Mouse (Mus musculus): ENCODE data around the gene Ccr1. TPM values are rescaled to one million over a fixed set of nuclear protein-coding genes. Genes with fewer than 3 reads are reported as not detected.

Ccr1 gene
- total RNA-seq, 2 experiments from 2014 or later: 0.13 TPM; not detected in 1

GRCm38 (mm10) chr9:123941316-123941715, 27.2 kb downstream of the Ccr1 start:
- DNase-seq: no peak
- no peak for TF ChIP-seq CTCF (IDR thresholded peaks at IDR 0.05)

GRCm38 (mm10) chr9:123940628-123941027, 27.9 kb downstream of the Ccr1 start:
- Histone ChIP-seq H3K27ac (no peak overlapping the region), H3K4me3 (no peak overlapping the region)
- intact Hi-C loops (cut with DNase I): no loop called here
- DNase-seq: no peak
- no peak for TF ChIP-seq CTCF (IDR thresholded peaks at IDR 0.05)

More at GRCm38 (mm10) chr9:123941316-123941715, 27.2 kb downstream of the Ccr1 start:
- Histone ChIP-seq H3K4me3 (no peak overlapping the region), H3K27ac (no peak overlapping the region)
- intact Hi-C loops (cut with DNase I): no loop called here

GRCm38 (mm10) chr9:123940168-123940567, 28.3 kb downstream of the Ccr1 start:
- no peak for DNase-seq
- no peak for TF ChIP-seq CTCF (IDR thresholded peaks at IDR 0.05)
- H3K27ac ChIP-seq: no peak overlapping the region
- no peak overlapping the region for H3K4me3 ChIP-seq
- intact Hi-C loops (cut with DNase I): no loop called here

GRCm38 (mm10) chr9:123937989-123938388, 30.5 kb downstream of the Ccr1 start:
- Histone ChIP-seq H3K27ac (no peak overlapping the region), H3K4me3 (no peak overlapping the region)
- intact Hi-C loops (cut with DNase I): no loop called here
- DNase-seq: no peak
- no peak for TF ChIP-seq CTCF (IDR thresholded peaks at IDR 0.05)

- intact Hi-C loops (cut with DNase I): no loop called here
- Histone ChIP-seq H3K27ac (no peak overlapping the region), H3K4me3 (no peak overlapping the region)
- no peak for DNase-seq
- TF ChIP-seq CTCF (IDR thresholded peaks at IDR 0.05): no peak
Measured at GRCm38 (mm10) chr9:123936604-123937280, 31.8 kb downstream of the Ccr1 start.

GRCm38 (mm10) chr9:123935776-123936175, 32.7 kb downstream of the Ccr1 start:
- TF ChIP-seq CTCF (IDR thresholded peaks at IDR 0.05): no peak
- H3K27ac ChIP-seq: no peak overlapping the region
- intact Hi-C loops (cut with DNase I): no loop called here
- no peak for DNase-seq
- no peak overlapping the region for H3K4me3 ChIP-seq

GRCm38 (mm10) chr9:123935346-123935745, 33.1 kb downstream of the Ccr1 start:
- no peak for DNase-seq
- intact Hi-C loops (cut with DNase I): no loop called here
- H3K4me3 ChIP-seq: no peak overlapping the region

GRCm38 (mm10) chr9:123933716-123934445, 34.6 kb downstream of the Ccr1 start:
- no peak for TF ChIP-seq CTCF (IDR thresholded peaks at IDR 0.05)
- no peak for DNase-seq
- intact Hi-C loops (cut with DNase I): no loop called here
- no peak overlapping the region for H3K27ac ChIP-seq
- no peak overlapping the region for H3K4me3 ChIP-seq

More at GRCm38 (mm10) chr9:123935346-123935745, 33.1 kb downstream of the Ccr1 start:
- no peak for TF ChIP-seq CTCF (IDR thresholded peaks at IDR 0.05)
- H3K27ac ChIP-seq: no peak overlapping the region

GRCm38 (mm10) chr9:123932911-123933675, 35.4 kb downstream of the Ccr1 start:
- H3K27ac ChIP-seq: no peak overlapping the region
- no peak for DNase-seq
- H3K4me3 ChIP-seq: no peak overlapping the region
- TF ChIP-seq CTCF (IDR thresholded peaks at IDR 0.05): no peak
- intact Hi-C loops (cut with DNase I): no loop called here

GRCm38 (mm10) chr9:123931761-123932700, 36.5 kb downstream of the Ccr1 start:
- Histone ChIP-seq H3K27ac (no peak overlapping the region), H3K4me3 (no peak overlapping the region)
- no peak for DNase-seq
- no peak for TF ChIP-seq CTCF (IDR thresholded peaks at IDR 0.05)
- intact Hi-C loops (cut with DNase I): no loop called here

- intact Hi-C loops (cut with DNase I): no loop called here
- no peak for TF ChIP-seq CTCF (IDR thresholded peaks at IDR 0.05)
- no peak overlapping the region for H3K4me3 ChIP-seq
- no peak for DNase-seq
- no peak overlapping the region; the same call in 1 of the 2 replicates for H3K27ac ChIP-seq
Measured at GRCm38 (mm10) chr9:123930926-123931325, 37.6 kb downstream of the Ccr1 start.

- Histone ChIP-seq H3K4me3 (no peak overlapping the region), H3K27ac (no peak overlapping the region; the same call in 1 of the 2 replicates)
- intact Hi-C loops (cut with DNase I): no loop called here
- no peak for TF ChIP-seq CTCF (IDR thresholded peaks at IDR 0.05)
- DNase-seq: no peak
Measured at GRCm38 (mm10) chr9:123930476-123930875, 38.0 kb downstream of the Ccr1 start.
